Mouse (Mus musculus) kidney, embryonic 14.5 days (tissue): ENCODE measurements around the gene Mfrp. TPM values are rescaled to one million over a fixed set of nuclear protein-coding genes. Genes with fewer than 3 reads are reported as not detected.

Source experiments
- ATAC-seq: fragments of 200-750 bp; cut with Nextera tagmentation; 2 replicates; pipeline ENCODE4 v1.8.0; 2017; ENCODE audit warnings: moderate number of reproducible peaks, mild to moderate bottlenecking, moderate TSS enrichment, moderate library complexity; ENCODE audit not compliant: low FRiP score, low TSS enrichment
- H3K27ac ChIP-seq: fragments of 300-500 bp; sonication (generic); 2 replicates; pipeline ENCODE4 v1.5.1; 2014; ENCODE audit warnings: low read depth, mild to moderate bottlenecking, low read length, moderate library complexity, mixed read lengths
- H3K27me3 ChIP-seq: fragments of 300-500 bp; sonication (generic); 2 replicates; pipeline ENCODE4 v1.6.1; 2014; ENCODE audit warnings: mild to moderate bottlenecking, low read length; ENCODE audit not compliant: control insufficient read depth, insufficient read depth
- H3K36me3 ChIP-seq: fragments of 300-500 bp; sonication (generic); 2 replicates; pipeline ENCODE4 v1.6.1; 2014; ENCODE audit warnings: low read length, mixed read lengths; ENCODE audit not compliant: control insufficient read depth, insufficient read depth
- H3K4me1 ChIP-seq: fragments of 300-500 bp; sonication (generic); 2 replicates; pipeline ENCODE4 v1.6.1; 2014; ENCODE audit warnings: low read length, mixed read lengths; ENCODE audit not compliant: control insufficient read depth, insufficient read depth
- H3K4me2 ChIP-seq: fragments of 300-500 bp; sonication (generic); replicated peaks from 2 replicates; pipeline ENCODE4 v1.6.1; 2014; ENCODE audit warnings: low read depth, mild to moderate bottlenecking, low read length
- H3K4me3 ChIP-seq: fragments of 300-500 bp; sonication (generic); 2 replicates; pipeline ENCODE4 v1.5.1; 2014; ENCODE audit warnings: mild to moderate bottlenecking, low read length
- H3K9ac ChIP-seq: fragments of 300-500 bp; sonication (generic); 2 replicates; pipeline ENCODE4 v1.6.1; 2014; ENCODE audit warnings: low read depth, mild to moderate bottlenecking, low read length, moderate library complexity
- H3K9me3 ChIP-seq: fragments of 300-500 bp; sonication (generic); 2 replicates; pipeline ENCODE4 v1.6.1; 2016; ENCODE audit warnings: low read length; ENCODE audit not compliant: control insufficient read depth
- WGBS: fragments of 180-500 bp; shearing (Covaris S2); extraction: QIAGEN DNeasy Blood & Tissue Kit; methylation state at CpG from one replicate; pipeline ENCODE4 v1.1.7; 2014; 5-methylcytosine and 5-hydroxymethylcytosine counted together
- polyA plus RNA-seq: library from polyadenylated mRNA; unstranded; fragments of >200 nt; fragmentation: Nextera tagmentation; extraction: Ambion mirVana; gene quantifications from 2 replicates; pipeline ENCODE4 v1.2.1, GENCODE M21; 2014

The Mfrp gene
- 0.14 TPM in 1 of 2 replicates, not detected in the other for polyA plus RNA-seq

DNA sequence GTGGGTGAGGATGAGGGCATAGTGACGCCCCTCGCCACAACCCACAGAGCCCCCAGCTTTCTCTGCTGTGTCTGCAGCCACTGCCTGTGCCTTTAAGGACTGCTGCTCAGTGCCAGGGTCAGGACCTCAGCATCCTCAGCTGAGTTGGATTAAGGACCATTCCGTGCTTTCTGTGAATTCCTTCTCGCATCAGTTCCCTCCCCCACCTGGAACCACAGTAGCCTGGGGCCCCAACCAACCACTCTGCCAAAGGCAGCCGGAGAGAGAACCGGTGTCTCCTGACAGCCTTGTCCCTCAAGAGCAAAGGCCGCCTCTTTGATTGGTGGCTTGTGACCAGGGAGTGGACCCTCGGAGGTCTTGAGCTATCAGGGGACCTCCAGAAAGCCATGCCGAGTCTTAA lies at the start of gene Mfrp:
Gene Mfrp (plus strand): TSS at position 240 of the 400 bp plus-strand sequence.
- Histone ChIP-seq H3K4me2 (no peak within 1 kb of the TSS), H3K36me3 (peaks cover 16% of the 10 kb centered on the region), H3K27me3 (no peaks in the 10 kb centered on the region), H3K4me1 (peaks cover 10% of the 10 kb centered on the region), H3K27ac (no peak within 1 kb of the TSS), H3K4me3 (no peak within 1 kb of the TSS), H3K9ac (no peak within 1 kb of the TSS), H3K9me3 (no peaks in the 10 kb centered on the region)
- ATAC-seq: 0 out of 2 replicates have a peak, but pooled peaks have one; percentile 18
- WGBS: 37% methylated on average over 9 of the region's 9 CpGs

DNA sequence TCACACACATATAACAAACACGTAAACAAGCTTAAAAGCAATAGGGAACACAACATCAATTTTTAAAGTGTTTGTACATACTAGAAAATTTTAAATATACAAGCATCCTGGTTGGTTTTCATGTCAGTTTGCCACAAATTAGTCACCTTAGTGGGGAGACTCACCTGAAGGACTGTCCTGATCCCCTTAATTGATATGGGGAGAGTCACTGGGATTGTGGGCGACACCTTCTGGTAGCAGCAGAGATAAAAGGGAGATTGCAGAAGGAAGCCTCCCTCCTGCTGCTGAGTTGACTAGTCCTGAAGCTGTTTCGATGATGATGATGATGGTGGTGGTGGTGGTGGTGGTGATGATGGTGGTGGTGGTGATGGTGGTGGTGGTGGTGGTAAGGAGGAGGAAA lies 48.7 kb upstream of the Mfrp start:
- H3K9ac ChIP-seq: no peak overlapping the region
- 0 out of 2 replicates have a peak, but pooled peaks cover 3% of the 10 kb centered on the region for H3K4me1 ChIP-seq
- no peaks in the 10 kb centered on the region for H3K27me3 ChIP-seq
- 64% methylated on average over 3 of the region's 3 CpGs for WGBS
- H3K4me2 ChIP-seq: no peak overlapping the region
- no peak for ATAC-seq
- H3K9me3 ChIP-seq: no peaks in the 10 kb centered on the region
- no peak overlapping the region for H3K4me3 ChIP-seq
- H3K36me3 ChIP-seq: no peaks in the 10 kb centered on the region
- no peak overlapping the region for H3K27ac ChIP-seq

DNA sequence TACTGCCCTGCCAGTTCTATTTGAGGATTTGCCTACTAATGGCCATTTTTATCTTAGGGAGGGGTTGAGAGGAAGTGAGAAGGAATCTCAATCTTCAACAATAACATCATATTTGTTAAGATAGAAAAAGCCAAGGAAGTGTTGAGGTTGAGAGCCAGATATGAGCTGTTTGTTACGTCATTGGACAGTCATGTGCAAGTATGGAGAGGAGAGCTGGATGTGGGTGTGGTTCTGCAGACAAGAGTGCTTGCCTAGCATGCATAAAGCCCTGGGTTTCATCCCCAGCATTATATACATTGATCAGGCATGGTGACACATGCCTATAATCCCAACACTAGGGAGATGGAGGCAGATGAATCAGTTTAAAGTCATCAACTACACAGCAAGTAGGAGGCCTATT lies 47.6 kb upstream of the Mfrp start:
- no peaks in the 10 kb centered on the region for H3K36me3 ChIP-seq
- H3K9me3 ChIP-seq: no peaks in the 10 kb centered on the region
- no peaks in the 10 kb centered on the region for H3K27me3 ChIP-seq
- no peak for ATAC-seq
- no peak overlapping the region for H3K4me2 ChIP-seq
- WGBS: 58% methylated on average over 1 of the region's 1 CpGs
- H3K9ac ChIP-seq: no peak overlapping the region
- H3K4me3 ChIP-seq: no peak overlapping the region
- H3K27ac ChIP-seq: no peak overlapping the region
- H3K4me1 ChIP-seq: no peaks in the 10 kb centered on the region

DNA sequence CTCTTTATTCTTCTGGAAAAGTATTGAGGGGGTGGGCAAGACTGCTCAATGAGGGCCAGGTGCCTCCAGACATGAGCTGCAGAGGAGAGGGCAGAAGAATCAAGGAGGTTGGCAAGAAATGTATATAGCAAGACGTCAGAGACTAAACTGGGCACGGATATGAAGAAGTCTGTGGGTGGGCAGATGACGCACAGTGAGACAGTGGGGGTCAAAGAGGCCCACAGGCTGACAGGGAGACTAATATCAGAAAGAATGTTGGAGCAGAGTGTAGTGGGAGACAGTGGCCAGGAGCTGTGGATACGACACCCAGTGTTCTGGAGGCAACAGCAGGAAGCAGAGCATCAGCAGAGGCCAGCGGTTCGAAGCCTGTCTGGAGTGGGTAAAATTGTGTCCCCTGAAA lies 42.9 kb upstream of the Mfrp start:
- no peak overlapping the region for H3K9ac ChIP-seq
- H3K4me2 ChIP-seq: no peak overlapping the region
- no peak overlapping the region for H3K4me3 ChIP-seq
- WGBS: 87% methylated on average over 6 of the region's 6 CpGs
- no peaks in the 10 kb centered on the region for H3K4me1 ChIP-seq
- H3K27ac ChIP-seq: no peak overlapping the region
- H3K27me3 ChIP-seq: no peaks in the 10 kb centered on the region
- no peak for ATAC-seq
- H3K9me3 ChIP-seq: no peaks in the 10 kb centered on the region
- H3K36me3 ChIP-seq: no peaks in the 10 kb centered on the region

DNA sequence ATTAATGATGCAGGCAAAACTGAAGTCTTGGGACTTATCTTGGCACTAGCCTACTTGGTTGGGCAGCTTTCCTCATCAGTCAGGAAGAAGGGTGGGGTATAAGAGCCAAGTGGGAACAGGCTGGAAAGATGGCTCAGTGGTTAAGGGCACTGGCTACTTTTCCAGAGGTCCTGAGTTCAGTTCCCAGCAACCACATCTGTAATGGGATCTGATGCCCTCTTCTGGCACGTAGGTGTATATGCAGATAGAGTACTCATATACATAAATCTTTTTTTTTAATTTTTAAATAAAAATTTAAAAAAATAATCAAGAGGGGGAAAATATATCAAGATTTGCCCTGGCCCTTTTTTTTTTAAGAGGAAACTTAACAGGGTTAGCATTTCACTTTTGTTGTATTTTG lies 36.4 kb upstream of the Mfrp start:
- no peak for ATAC-seq
- Histone ChIP-seq H3K9ac (no peak overlapping the region), H3K36me3 (no peaks in the 10 kb centered on the region), H3K9me3 (no peaks in the 10 kb centered on the region), H3K4me2 (no peak overlapping the region), H3K27ac (no peak overlapping the region), H3K27me3 (no peaks in the 10 kb centered on the region), H3K4me3 (no peak overlapping the region), H3K4me1 (peaks cover 5% of the 10 kb centered on the region)
- 36% methylated on average over 1 of the region's 1 CpGs for WGBS

DNA sequence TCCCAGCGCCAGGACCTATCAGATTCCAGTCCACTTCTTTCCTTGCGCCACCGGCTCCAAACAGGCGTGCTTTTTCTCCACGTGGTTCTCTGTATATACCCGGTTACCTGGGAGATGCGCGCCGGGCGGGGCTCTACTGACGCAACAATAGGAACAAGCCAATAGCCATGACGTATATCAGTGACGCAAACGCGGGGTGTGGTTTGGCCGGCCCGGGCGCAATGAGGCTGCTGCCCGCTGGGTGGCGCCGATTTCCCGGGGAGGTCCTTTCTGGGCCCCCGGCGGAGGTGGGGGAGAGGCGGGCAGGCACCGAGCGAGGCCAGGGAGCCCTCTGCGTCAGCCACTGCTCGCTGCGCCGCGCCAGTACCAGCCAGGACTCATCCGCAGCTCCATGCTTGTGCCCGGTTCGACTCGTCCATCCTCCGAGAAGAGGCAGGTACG lies 34.7 kb upstream of the Mfrp start, which contains the start of gene Usp2:
Gene Usp2 (plus strand): TSS at position 237 of the 441 bp plus-strand sequence.
- WGBS: under 1% methylated on average over 36 of the region's 38 CpGs
- peaks cover 21% of the 10 kb centered on the region for H3K4me1 ChIP-seq
- no peaks in the 10 kb centered on the region for H3K27me3 ChIP-seq
- H3K9me3 ChIP-seq: no peaks in the 10 kb centered on the region
- H3K9ac ChIP-seq: peak within 1 kb of the TSS; percentile 55
- H3K36me3 ChIP-seq: no peaks in the 10 kb centered on the region
- peak within 1 kb of the TSS; percentile 81 for H3K4me2 ChIP-seq
- ATAC-seq: peak; percentile 97
- no peak within 1 kb of the TSS for H3K27ac ChIP-seq
- H3K4me3 ChIP-seq: peak within 1 kb of the TSS; percentile 47

DNA sequence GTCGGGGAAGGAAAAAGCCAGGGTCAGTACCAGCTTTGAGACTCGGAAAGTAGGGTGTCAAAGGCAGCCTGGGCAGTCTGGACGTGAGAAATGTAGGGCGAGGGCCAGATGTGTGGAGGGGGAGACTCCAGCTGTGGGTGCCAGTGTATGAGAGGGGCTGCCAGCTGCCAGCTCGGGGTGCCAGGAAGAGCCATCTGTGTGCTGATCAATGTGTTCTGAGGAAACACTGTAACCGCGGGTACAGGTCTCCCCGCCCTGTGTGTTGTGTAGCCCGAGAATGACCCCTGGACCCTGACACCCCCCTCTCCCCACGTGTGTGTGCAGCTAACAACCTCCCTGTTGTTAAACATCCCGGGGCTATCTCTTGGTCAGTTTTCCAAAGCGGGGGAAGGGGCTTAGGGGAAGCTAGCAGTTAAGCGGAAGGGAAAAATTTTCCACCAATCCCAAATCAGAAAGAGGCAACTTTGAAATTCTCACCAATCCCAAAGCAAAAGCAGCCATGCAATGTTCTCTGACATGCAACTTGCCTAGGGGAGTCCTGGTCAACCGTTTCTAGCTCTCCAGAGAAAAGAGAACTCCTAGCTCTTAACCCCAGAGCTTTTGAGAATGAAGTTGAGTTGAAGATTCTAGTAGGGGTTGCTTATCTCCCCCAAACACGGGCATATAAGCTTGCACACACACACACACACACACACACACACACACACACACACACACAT lies 34.1 kb upstream of the Mfrp start:
- H3K4me2 ChIP-seq: peak overlapping the region; percentile 81
- 6% methylated on average over 15 of the region's 15 CpGs for WGBS
- H3K4me1 ChIP-seq: peaks cover 23% of the 10 kb centered on the region
- ATAC-seq: peak; percentile 17; the same call in 1 of the 2 replicates
- H3K27me3 ChIP-seq: no peaks in the 10 kb centered on the region
- H3K4me3 ChIP-seq: peak overlapping the region; percentile 47
- peak overlapping the region; percentile 55 for H3K9ac ChIP-seq
- H3K9me3 ChIP-seq: no peaks in the 10 kb centered on the region
- H3K27ac ChIP-seq: no peak overlapping the region
- no peaks in the 10 kb centered on the region for H3K36me3 ChIP-seq

DNA sequence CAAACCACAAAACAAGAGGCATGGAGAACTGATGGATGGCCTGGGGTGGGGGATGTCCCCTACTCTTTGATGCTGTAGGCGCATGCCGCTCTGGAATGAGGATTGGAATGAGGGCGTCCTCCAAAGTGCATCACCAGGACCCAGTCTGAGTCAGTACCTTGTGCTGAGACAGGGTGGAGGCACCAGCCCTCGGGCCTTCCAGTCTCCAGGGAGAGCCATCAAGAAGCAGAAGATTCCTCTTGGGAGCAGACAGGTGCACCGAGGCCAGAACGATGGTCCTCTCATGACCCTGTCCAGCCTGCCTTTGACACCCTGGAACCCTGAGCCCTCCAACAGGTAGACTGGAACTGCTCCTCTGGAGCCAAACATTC lies 33.6 kb upstream of the Mfrp start:
- Histone ChIP-seq H3K27me3 (no peaks in the 10 kb centered on the region), H3K27ac (no peak overlapping the region), H3K4me2 (peak overlapping the region; percentile 81; the same call in 1 of the 2 replicates), H3K36me3 (no peaks in the 10 kb centered on the region), H3K4me1 (peaks cover 23% of the 10 kb centered on the region), H3K9ac (no peak overlapping the region), H3K4me3 (no peak overlapping the region), H3K9me3 (no peaks in the 10 kb centered on the region)
- ATAC-seq: no peak
- WGBS: 78% methylated on average over 6 of the region's 6 CpGs

DNA sequence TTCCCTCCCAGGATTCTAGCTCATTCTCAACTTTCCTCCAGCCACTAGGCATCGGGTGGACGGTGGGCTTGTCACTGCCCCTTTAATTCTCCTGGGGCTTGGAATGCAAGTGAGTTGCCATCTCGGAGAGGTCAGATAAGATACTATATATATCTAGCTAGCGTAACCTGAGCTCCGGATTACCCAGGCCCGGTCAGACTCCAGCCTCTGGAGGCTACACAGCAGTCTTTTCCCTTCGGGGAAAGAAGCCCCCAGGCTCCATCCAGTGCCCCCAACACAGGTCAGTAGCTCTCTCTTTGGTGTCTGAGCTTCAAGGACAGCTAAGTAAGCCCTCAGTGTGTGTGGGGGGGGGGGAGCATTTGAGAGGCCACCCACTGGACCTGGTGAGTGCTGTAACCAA lies 32.3 kb upstream of the Mfrp start:
- H3K36me3 ChIP-seq: no peaks in the 10 kb centered on the region
- no peaks in the 10 kb centered on the region for H3K27me3 ChIP-seq
- no peak for ATAC-seq
- no peak overlapping the region for H3K9ac ChIP-seq
- H3K4me3 ChIP-seq: no peak overlapping the region
- no peak overlapping the region for H3K4me2 ChIP-seq
- no peak overlapping the region for H3K27ac ChIP-seq
- 10% methylated on average over 7 of the region's 7 CpGs for WGBS
- peaks cover 23% of the 10 kb centered on the region for H3K4me1 ChIP-seq
- no peaks in the 10 kb centered on the region for H3K9me3 ChIP-seq
